Mouse (Mus musculus) hindbrain, embryonic 11.5 days (tissue): Measurements from ENCODE around the gene Mdm2. TPM values are rescaled to one million over a fixed set of nuclear protein-coding genes. Genes with fewer than 3 reads are reported as not detected.

Experiments used
- ATAC-seq: fragments of 200-750 bp; cut with Nextera tagmentation; 2 replicates; pipeline ENCODE4 v1.8.0; 2017; ENCODE audit warnings: mild to moderate bottlenecking, moderate TSS enrichment, moderate library complexity; ENCODE audit not compliant: low FRiP score
- DNase-seq: peaks from one replicate; pipeline ENCODE4 v3.0.0-alpha.2; 2015; ENCODE audit warnings: low spot score
- H3K27ac ChIP-seq: fragments of 300-500 bp; sonication (generic); 2 replicates; pipeline ENCODE4 v1.5.1; 2014; ENCODE audit warnings: mild to moderate bottlenecking, low read depth, low read length
- H3K27me3 ChIP-seq: fragments of 300-500 bp; sonication (generic); 2 replicates; pipeline ENCODE4 v1.6.1; 2014; ENCODE audit warnings: mild to moderate bottlenecking, low read length, moderate library complexity, mixed read lengths; ENCODE audit not compliant: control insufficient read depth, insufficient read depth
- H3K36me3 ChIP-seq: fragments of 300-500 bp; sonication (generic); 2 replicates; pipeline ENCODE4 v1.6.1; 2014; ENCODE audit warnings: mild to moderate bottlenecking, low read length, moderate library complexity, mixed read lengths; ENCODE audit not compliant: control insufficient read depth, insufficient read depth
- H3K4me1 ChIP-seq: fragments of 300-500 bp; sonication (generic); replicated peaks from 2 replicates; pipeline ENCODE4 v1.6.1; 2014; ENCODE audit warnings: low read length, mixed read lengths; ENCODE audit not compliant: control insufficient read depth, insufficient read depth
- H3K4me2 ChIP-seq: fragments of 300-500 bp; sonication (generic); replicated peaks from 2 replicates; pipeline ENCODE4 v1.6.1; 2014; ENCODE audit warnings: mild to moderate bottlenecking, low read depth, low read length
- H3K4me3 ChIP-seq: fragments of 300-500 bp; sonication (generic); 2 replicates; pipeline ENCODE4 v1.5.1; 2014; ENCODE audit warnings: low read depth, low read length
- H3K9ac ChIP-seq: fragments of 300-500 bp; sonication (generic); 2 replicates; pipeline ENCODE4 v1.6.1; 2014; ENCODE audit warnings: low read depth, low read length
- H3K9me3 ChIP-seq: fragments of 300-500 bp; sonication (generic); 2 replicates; pipeline ENCODE4 v1.6.1; 2016; ENCODE audit warnings: low read length; ENCODE audit not compliant: control insufficient read depth
- WGBS: fragments of 180-500 bp; shearing (Covaris S2); extraction: QIAGEN DNeasy Blood & Tissue Kit; methylation state at CpG from one replicate; pipeline ENCODE4 v1.1.7; 2014; 5-methylcytosine and 5-hydroxymethylcytosine counted together
- polyA plus RNA-seq: library from polyadenylated mRNA; unstranded; fragments of >200 nt; fragmentation: Nextera tagmentation; extraction: Ambion mirVana; gene quantifications from 2 replicates; pipeline ENCODE4 v1.2.1, GENCODE M21; 2014

Mdm2 gene
- polyA plus RNA-seq, 1 experiment from 2014 or later, result 87.8 TPM

- H3K9me3 ChIP-seq, result no peaks in the 10 kb centered on the region
- no peak overlapping the region for H3K9ac ChIP-seq
- DNase-seq, result no peak
- no peak overlapping the region for H3K27ac ChIP-seq
- no peaks in the 10 kb centered on the region for H3K4me1 ChIP-seq
- no peak overlapping the region for H3K4me2 ChIP-seq
- peaks cover 22% of the 10 kb centered on the region for H3K36me3 ChIP-seq
- H3K4me3 ChIP-seq, result no peak overlapping the region
- 100% methylated on average over 1 of the region's 1 CpGs for WGBS
- no peaks in the 10 kb centered on the region for H3K27me3 ChIP-seq
- no peak for ATAC-seq
These were observed 10.1 kb downstream of the Mdm2 start for GRCm38 (mm10) chr10:117700450-117700849.

DNA sequence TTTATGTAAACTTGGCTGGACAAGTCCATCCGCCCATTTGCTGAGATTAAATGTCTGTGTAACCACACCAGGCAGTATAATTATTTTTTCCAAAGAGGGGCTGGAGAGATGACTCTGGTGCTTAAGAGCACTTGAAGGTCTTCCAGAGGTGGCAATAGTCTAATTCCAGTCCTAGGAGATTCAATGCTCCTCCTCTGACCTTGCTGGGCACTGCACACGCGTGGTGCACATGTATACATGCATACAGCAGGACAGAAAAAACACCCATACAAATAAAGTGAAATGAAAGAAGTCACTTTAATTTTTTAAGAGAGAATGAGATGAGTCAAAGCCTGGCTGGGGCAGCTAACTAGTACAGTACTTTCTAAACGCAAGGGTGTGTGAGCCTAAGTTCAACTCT, 10.6 kb downstream of the Mdm2 start:
- peaks cover 22% of the 10 kb centered on the region for H3K36me3 ChIP-seq
- no peak for ATAC-seq
- H3K9me3 ChIP-seq, result no peaks in the 10 kb centered on the region
- no peaks in the 10 kb centered on the region for H3K4me1 ChIP-seq
- no peaks in the 10 kb centered on the region for H3K27me3 ChIP-seq
- 96% methylated on average over 4 of the region's 4 CpGs for WGBS
- H3K4me3 ChIP-seq, result no peak overlapping the region
- no peak overlapping the region for H3K9ac ChIP-seq
- no peak for DNase-seq
- H3K27ac ChIP-seq, result no peak overlapping the region
- no peak overlapping the region for H3K4me2 ChIP-seq

DNA sequence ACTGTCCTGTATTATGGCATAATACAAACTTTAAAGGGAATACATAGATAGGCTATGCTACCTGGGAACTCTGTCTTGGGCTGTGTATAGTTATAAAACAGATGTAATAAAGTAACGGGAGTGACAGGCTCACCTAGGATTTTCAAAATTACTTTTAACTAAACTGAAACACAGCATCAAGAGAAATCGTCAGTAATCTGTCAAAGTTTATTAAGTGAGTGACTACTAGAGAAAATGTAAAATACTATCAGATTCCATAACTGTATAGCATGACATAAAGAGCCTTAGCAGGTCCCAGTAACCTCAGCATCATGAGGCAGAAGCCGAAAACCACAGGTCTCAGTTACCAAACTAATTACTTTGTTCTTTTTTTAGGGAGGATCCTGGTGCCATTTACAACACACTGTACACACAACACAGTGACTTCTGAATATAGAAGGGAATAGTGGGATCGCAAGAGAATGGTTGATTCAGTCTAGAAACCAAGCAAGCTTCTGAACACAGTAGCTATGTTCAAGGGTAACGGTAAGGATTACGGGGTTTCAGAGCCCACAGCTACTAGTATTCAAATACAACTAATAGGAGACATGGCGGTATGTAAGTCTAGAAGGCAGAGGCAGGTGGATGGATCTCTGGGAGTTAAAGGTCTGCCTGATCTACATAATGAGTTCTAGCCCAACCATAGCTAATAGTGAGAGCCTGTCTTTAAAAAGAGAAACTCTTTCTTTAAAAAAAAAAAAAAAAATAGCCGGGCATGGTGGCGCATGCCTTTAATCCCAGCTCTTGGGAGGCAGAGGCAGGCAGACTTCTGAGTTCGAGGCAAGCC, 12.0 kb downstream of the Mdm2 start:
- Histone ChIP-seq H3K36me3 (peaks cover 25% of the 10 kb centered on the region), H3K9me3 (no peaks in the 10 kb centered on the region), H3K27ac (no peak overlapping the region), H3K27me3 (no peaks in the 10 kb centered on the region), H3K4me3 (no peak overlapping the region), H3K4me1 (no peaks in the 10 kb centered on the region), H3K4me2 (no peak overlapping the region), H3K9ac (no peak overlapping the region)
- ATAC-seq (no peak), DNase-seq (no peak)
- WGBS, result 97% methylated on average over 10 of the region's 10 CpGs

GRCm38 (mm10) chr10:117697561-117698115, 12.9 kb downstream of the Mdm2 start:
- 89% methylated on average over 3 of the region's 3 CpGs for WGBS
- DNase-seq (no peak), ATAC-seq (no peak)
- Histone ChIP-seq H3K4me1 (no peaks in the 10 kb centered on the region), H3K36me3 (peaks cover 22% of the 10 kb centered on the region), H3K4me2 (no peak overlapping the region), H3K4me3 (no peak overlapping the region), H3K27me3 (no peaks in the 10 kb centered on the region), H3K9ac (no peak overlapping the region), H3K9me3 (no peaks in the 10 kb centered on the region), H3K27ac (no peak overlapping the region)

DNA sequence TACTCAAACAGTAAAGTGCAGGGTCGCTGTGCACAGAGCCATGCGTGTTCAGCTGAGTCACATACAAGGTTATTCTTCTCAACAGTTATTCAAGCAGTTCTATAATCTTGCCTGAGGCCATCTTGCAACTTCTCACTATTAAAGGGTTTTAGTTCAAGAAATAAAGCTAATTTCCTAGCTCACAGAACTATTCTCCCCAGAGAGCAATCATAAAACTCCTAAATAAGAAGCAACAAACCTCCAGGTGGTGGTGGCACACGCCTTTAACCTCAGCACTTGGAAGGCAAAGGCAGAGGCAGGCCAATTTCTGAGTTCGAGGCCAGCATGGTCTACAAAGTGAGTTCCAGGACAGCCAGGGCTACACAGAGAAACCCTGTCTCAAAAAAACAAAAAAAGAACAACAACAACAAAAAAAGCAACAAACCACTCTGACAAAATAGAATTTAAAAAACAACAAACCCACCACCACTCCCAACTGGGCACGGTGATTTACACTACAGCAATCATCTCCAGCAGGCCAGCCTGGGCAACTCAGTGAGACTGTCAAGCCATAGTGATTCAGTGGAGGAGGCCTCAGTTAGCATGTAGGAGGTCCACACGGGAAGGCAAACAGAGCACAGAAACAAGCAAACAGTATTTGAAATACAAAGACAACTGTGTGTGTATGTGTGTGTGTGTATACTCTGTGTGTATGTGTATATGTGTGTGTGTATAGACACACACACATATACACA, 13.6 kb downstream of the Mdm2 start:
- H3K9ac ChIP-seq, result no peak overlapping the region
- no peak overlapping the region for H3K4me2 ChIP-seq
- H3K9me3 ChIP-seq, result no peaks in the 10 kb centered on the region
- H3K4me1 ChIP-seq, result no peaks in the 10 kb centered on the region
- no peak overlapping the region for H3K4me3 ChIP-seq
- peaks cover 20% of the 10 kb centered on the region for H3K36me3 ChIP-seq
- WGBS, result 94% methylated on average over 6 of the region's 6 CpGs
- no peak overlapping the region for H3K27ac ChIP-seq
- H3K27me3 ChIP-seq, result no peaks in the 10 kb centered on the region
- ATAC-seq, result no peak
- DNase-seq, result no peak

- no peaks in the 10 kb centered on the region for H3K4me1 ChIP-seq
- H3K4me3 ChIP-seq, result no peak overlapping the region
- ATAC-seq (no peak), DNase-seq (no peak)
- no peak overlapping the region for H3K27ac ChIP-seq
- no peaks in the 10 kb centered on the region for H3K9me3 ChIP-seq
- H3K36me3 ChIP-seq, result peaks cover 14% of the 10 kb centered on the region
- WGBS, result 94% methylated on average over 8 of the region's 8 CpGs
- no peak overlapping the region for H3K9ac ChIP-seq
- H3K27me3 ChIP-seq, result no peaks in the 10 kb centered on the region
- H3K4me2 ChIP-seq, result no peak overlapping the region
These were observed 14.3 kb downstream of the Mdm2 start for GRCm38 (mm10) chr10:117696021-117696826.

- Histone ChIP-seq H3K27ac (no peak overlapping the region), H3K27me3 (no peaks in the 10 kb centered on the region), H3K4me2 (no peak overlapping the region), H3K36me3 (peaks cover 17% of the 10 kb centered on the region), H3K4me3 (no peak overlapping the region), H3K4me1 (no peaks in the 10 kb centered on the region), H3K9ac (no peak overlapping the region), H3K9me3 (no peaks in the 10 kb centered on the region)
- 93% methylated on average over 4 of the region's 4 CpGs for WGBS
- ATAC-seq (no peak), DNase-seq (no peak)
These were observed 15.0 kb downstream of the Mdm2 start for GRCm38 (mm10) chr10:117695605-117696004.

DNA sequence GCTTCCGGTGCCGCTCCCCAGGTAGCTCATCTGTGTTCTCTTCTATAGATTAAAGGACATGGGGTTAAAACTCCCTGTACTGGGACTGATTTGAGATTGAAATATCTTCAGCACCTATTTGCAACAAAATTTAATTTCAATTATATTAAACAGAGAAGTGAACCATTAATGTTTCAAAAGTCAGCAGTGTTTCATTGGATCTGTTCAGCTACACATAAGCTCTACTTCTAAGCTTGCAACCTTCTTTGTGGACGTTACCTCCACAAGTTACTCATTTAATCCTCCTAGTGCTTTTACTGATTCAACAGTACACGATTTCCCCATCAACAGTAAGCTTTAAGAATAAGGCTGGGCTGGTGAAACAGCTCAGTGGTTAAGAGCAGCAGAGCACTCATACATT, 15.5 kb downstream of the Mdm2 start:
- WGBS, result 94% methylated on average over 4 of the region's 4 CpGs
- H3K36me3 ChIP-seq, result peaks cover 17% of the 10 kb centered on the region

More for the DNA sequence above, 15.5 kb downstream of the Mdm2 start:
- DNase-seq (no peak), ATAC-seq (no peak)
- Histone ChIP-seq H3K9me3 (no peaks in the 10 kb centered on the region), H3K4me2 (no peak overlapping the region), H3K4me1 (no peaks in the 10 kb centered on the region), H3K27me3 (no peaks in the 10 kb centered on the region), H3K9ac (no peak overlapping the region), H3K4me3 (no peak overlapping the region), H3K27ac (no peak overlapping the region)
